29 mouse cellular contexts compared by ENCODE assay signal in the genomic region with DNA sequence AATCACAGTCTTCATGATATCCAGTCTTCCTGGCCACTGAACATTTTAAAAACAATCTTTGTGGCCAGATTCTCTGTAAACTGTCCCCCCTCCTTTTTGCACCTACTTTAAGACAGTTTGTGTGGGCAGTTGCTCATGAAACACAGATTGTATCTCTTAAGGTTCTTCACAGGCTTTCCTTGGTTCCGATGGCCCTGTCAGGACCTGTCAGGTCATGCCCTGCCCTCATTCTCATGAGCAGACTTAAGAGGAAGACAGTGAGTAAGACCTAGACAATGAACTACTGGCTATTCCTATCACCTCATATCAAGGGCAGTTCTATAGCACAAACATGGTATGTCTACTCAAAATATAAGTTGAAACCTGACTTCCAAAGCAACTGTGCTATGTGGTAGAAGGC.
"Had no signal": no experiment of that assay in that cellular context is flagged by ENCODE, and none has a peak within 500 bp of the region (broad histone marks: within the 10 kb centered on the region; RNA-seq: fewer than 3 reads in every experiment).

No protein-coding gene starts in this region.

- DNase-seq: heart, postnatal 10 days; heart, postnatal 14 days; heart, postnatal 36 days; heart, postnatal 4 days; kidney, adult 11 months; kidney, adult 18-20 months; kidney, adult 2 months; kidney, adult 8-10 months; kidney, adult 9 months; kidney, postnatal 10 days; kidney, postnatal 14 days; kidney, postnatal 36 days; kidney, postnatal 4 days; layer of hippocampus, adult 9-11 months; layer of hippocampus, postnatal 36 days had no signal

- H3K27ac ChIP-seq: heart, embryonic 13.5 days; heart, embryonic 15.5 days; hindbrain, embryonic 12.5 days; hindbrain, embryonic 13.5 days; hindbrain, embryonic 14.5 days; hindbrain, embryonic 15.5 days; hindbrain, postnatal 0 days; intestine, embryonic 15.5 days; kidney, embryonic 15.5 days; kidney, postnatal 0 days; layer of hippocampus, adult 2 months; left cerebral cortex, adult 2 months had no signal

- H3K4me3 ChIP-seq: heart, embryonic 12.5 days; heart, embryonic 13.5 days; heart, embryonic 15.5 days; hindbrain, embryonic 10.5 days; hindbrain, embryonic 12.5 days; hindbrain, embryonic 13.5 days; hindbrain, embryonic 15.5 days; intestine, embryonic 15.5 days; kidney, embryonic 15.5 days; layer of hippocampus, adult 2 months; left cerebral cortex, adult 2 months had no signal
